Mouse (Mus musculus): Measurements from ENCODE around the gene Usp28. TPM values are rescaled to one million over a fixed set of nuclear protein-coding genes. Genes with fewer than 3 reads are reported as not detected.

Gene Usp28
- total and polyA plus RNA-seq, 3 experiments: 5.8 to 9.3 (median 7.0) TPM

DNA sequence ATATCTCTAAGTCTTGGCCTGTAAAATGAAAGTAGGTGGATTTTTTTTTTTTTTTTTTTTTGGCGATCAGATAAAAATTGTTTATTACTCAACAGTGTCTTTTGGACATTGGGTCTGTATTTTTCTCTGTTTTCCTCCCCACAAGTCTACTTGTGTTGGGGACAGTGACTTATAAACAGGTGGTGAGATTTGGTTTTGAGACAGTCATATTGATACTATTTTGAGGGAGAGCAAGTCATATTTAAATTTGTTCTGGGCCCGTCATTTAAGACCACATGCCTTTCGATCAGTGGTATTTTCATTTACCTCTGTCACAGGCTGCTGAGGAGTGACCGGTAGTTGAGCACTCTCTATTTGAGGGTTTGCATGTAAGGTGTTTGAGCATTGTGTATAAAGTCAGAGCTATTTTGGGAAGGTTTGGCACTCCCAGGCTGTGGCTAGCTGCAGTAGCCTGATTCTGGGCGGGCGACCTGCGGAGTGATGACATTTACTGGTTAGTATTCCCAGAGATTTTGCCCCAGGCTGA is 1.5 kb downstream of the Usp28 start:
- DNase-seq (ENCODE audit: extremely low read depth): peak; percentile 83
- in situ Hi-C loops (cut with MboI; ENCODE audit: low pct_ligation_motif_present, low pct_unique_long_range_greater_than_20kb, low sequenced_read_pairs) (no loop called here), dilution Hi-C loops (cut with MboI; ENCODE audit: extremely low pct_ligation_motif_present, extremely low pct_unique_long_range_greater_than_20kb, low sequenced_read_pairs) (no loop called here)
- H3K27me3 ChIP-seq (replicated peaks): no peaks in the 10 kb centered on the region
- no peak overlapping the region for H3K27ac ChIP-seq (ENCODE audit: insufficient read depth, low read depth)
- peak; percentile 95 for TF ChIP-seq EP300 (IDR thresholded peaks at IDR 0.05; ENCODE audit: low read length)
- peak; percentile 93 for TF ChIP-seq IRF4 (IDR thresholded peaks at IDR 0.05; ENCODE audit: low read depth, low read length)
- peak; percentile 90 for TF ChIP-seq RCOR1 (conservative IDR thresholded peaks at IDR 0.05; ENCODE audit: low read depth, low read length)
- TF ChIP-seq MXI1 (IDR thresholded peaks at IDR 0.05; ENCODE audit: low read depth, low read length): peak; percentile 72; the same call in 1 of the 2 replicates
- peak; percentile 91 for TF ChIP-seq MYC (IDR thresholded peaks at IDR 0.05; ENCODE audit: low read depth, low read length)
- TF ChIP-seq ZNF384 (IDR thresholded peaks at IDR 0.05; ENCODE audit: low read depth, low read length): peak; percentile 65
- TF ChIP-seq TBP (conservative IDR thresholded peaks at IDR 0.05; ENCODE audit: low read depth, low read length): no peak
- TF ChIP-seq MEF2A (IDR thresholded peaks at IDR 0.05; ENCODE audit: borderline replicate concordance, low read depth, low read length): peak; percentile 93
- TF ChIP-seq CHD2 (IDR thresholded peaks at IDR 0.05; ENCODE audit: low read length): 0 out of 2 replicates have a peak, but pooled peaks have one; percentile 36
- no peak for TF ChIP-seq KAT2A (IDR thresholded peaks at IDR 0.05; ENCODE audit: insufficient replicate concordance, low read length)
- no peak for TF ChIP-seq ZKSCAN1 (IDR thresholded peaks at IDR 0.05; ENCODE audit: borderline replicate concordance, low read depth, low read length)
- peak; percentile 95 for TF ChIP-seq JUND (conservative IDR thresholded peaks at IDR 0.05; ENCODE audit: low read depth, low read length)
- no peak for TF ChIP-seq ELF1 (IDR thresholded peaks at IDR 0.05; ENCODE audit: low read depth, low read length)
- TF ChIP-seq ETS1 (conservative IDR thresholded peaks at IDR 0.05; ENCODE audit: low read depth, low read length): peak; percentile 91
- peak; percentile 73; the same call in 1 of the 2 replicates for TF ChIP-seq MAFK (IDR thresholded peaks at IDR 0.05; ENCODE audit: insufficient replicate concordance, low read length)
- peak; percentile 86 for TF ChIP-seq TCF12 (IDR thresholded peaks at IDR 0.05; ENCODE audit: low read depth, low read length)
- peak; percentile 62; the same call in 1 of the 2 replicates for TF ChIP-seq MAX (IDR thresholded peaks at IDR 0.05; ENCODE audit: low read length)
- peak; percentile 97 for TF ChIP-seq SIN3A (IDR thresholded peaks at IDR 0.05; ENCODE audit: low read length)
- TF ChIP-seq JUN (IDR thresholded peaks at IDR 0.05; ENCODE audit: insufficient read depth, low read depth, low read length): peak; percentile 86
- peak; percentile 38; the same call in 1 of the 2 replicates for TF ChIP-seq E2F4 (IDR thresholded peaks at IDR 0.05; ENCODE audit: insufficient replicate concordance, low read depth, low read length)
- TF ChIP-seq BHLHE40 (IDR thresholded peaks at IDR 0.05; ENCODE audit: low read depth, low read length): peak; percentile 93
- peak overlapping the region; percentile 95 for H3K4me2 ChIP-seq (ENCODE audit: insufficient read depth, low read depth, poor library complexity, severe bottlenecking)
- peaks cover 0 to 13% of the 10 kb centered on the region in 2 experiments for H3K36me3 ChIP-seq (replicated peaks in 1 of 2; ENCODE audit: control insufficient read depth in 1 of 2, insufficient read depth in 1 of 2, low read length in 1 of 2)
- no peak overlapping the region for H3K9ac ChIP-seq (ENCODE audit: insufficient read depth, low read depth)
- H3K79me2 ChIP-seq (replicated peaks; ENCODE audit: control insufficient read depth, extremely low read depth, insufficient read depth, poor library complexity, severe bottlenecking): peaks cover 2% of the 10 kb centered on the region; the same call in 1 of the 2 replicates
- no peaks in the 10 kb centered on the region for H3K9me3 ChIP-seq (replicated peaks; ENCODE audit: low read length)
- H3K4me3 ChIP-seq (replicated peaks in 1 of 3; ENCODE audit: low read depth in 2 of 3, low read length in 2 of 3, poor library complexity in 1 of 3): peak overlapping the region in 1 of 3 experiments; percentile 17
- peaks cover 2 to 26% of the 10 kb centered on the region in 2 experiments for H3K4me1 ChIP-seq (ENCODE audit: control insufficient read depth in 1 of 2, insufficient read depth in 2 of 2)

Data from CH12.LX (cell line).